Mouse (Mus musculus): ENCODE data around the gene Trim41. TPM values are rescaled to one million over a fixed set of nuclear protein-coding genes. Genes with fewer than 3 reads are reported as not detected.
"Not testable (repeated sequence)": the region's sequence is repeated elsewhere in the genome, so short reads cannot be mapped to it uniquely, and the experiment has no call there.

Trim41 gene
- polyA plus RNA-seq, 1 experiment from 2014 or later, result 7.2 TPM

DNA sequence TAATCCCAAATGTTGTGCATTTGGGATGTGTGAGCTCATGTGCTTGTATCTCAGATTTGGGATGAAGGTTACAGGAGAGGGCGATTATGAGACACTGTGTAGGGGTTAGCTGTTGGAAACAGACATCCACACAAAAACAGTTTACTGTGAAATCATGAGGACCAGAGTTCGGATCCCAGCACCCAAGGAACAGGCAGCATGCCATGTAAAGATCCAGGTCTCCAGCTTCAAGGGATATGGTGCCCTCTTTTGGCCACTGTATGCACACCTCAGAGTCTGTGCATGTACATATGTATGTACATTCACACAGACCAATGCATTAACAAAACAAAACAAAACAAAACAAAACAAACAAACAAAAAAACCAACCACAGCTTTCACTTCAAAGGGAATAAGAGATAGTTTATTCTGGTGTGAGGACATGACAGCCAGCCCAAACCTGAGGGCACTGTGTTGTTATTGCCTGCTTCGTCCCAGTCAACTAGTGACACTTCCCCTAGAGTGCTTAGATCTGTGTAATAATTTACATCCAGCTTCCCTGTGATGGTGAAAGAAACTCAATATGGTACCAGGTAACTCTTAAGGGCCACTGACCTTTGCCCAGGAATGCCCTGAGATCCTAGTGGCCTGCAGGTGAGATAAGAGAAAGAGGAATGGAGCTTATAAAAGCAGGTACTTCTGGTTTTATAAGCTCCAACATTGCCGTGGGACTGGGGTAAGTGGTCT is 34.3 kb upstream of the Trim41 start:
- no peak for ATAC-seq
- H3K36me3 ChIP-seq (ENCODE audit: control insufficient read depth, insufficient read depth), result no peaks in the 10 kb centered on the region
- no peak overlapping the region for H3K4me2 ChIP-seq (ENCODE audit: low read length)
- WGBS, result 84% methylated on average over 4 of the region's 4 CpGs
- no peak overlapping the region for H3K9ac ChIP-seq (replicated peaks; ENCODE audit: low read depth, low read length)
- no peak overlapping the region for H3K27ac ChIP-seq (ENCODE audit: low read length)
- H3K4me3 ChIP-seq (replicated peaks; ENCODE audit: low read length), result no peak overlapping the region
- no peaks in the 10 kb centered on the region; the same call in 1 of the 2 replicates for H3K27me3 ChIP-seq (replicated peaks; ENCODE audit: control insufficient read depth, insufficient read depth, low read length)
- H3K4me1 ChIP-seq (replicated peaks; ENCODE audit: control insufficient read depth, insufficient read depth, low read length), result peaks cover 23% of the 10 kb centered on the region
- H3K9me3 ChIP-seq (ENCODE audit: control insufficient read depth, low read length), result no peaks in the 10 kb centered on the region

DNA sequence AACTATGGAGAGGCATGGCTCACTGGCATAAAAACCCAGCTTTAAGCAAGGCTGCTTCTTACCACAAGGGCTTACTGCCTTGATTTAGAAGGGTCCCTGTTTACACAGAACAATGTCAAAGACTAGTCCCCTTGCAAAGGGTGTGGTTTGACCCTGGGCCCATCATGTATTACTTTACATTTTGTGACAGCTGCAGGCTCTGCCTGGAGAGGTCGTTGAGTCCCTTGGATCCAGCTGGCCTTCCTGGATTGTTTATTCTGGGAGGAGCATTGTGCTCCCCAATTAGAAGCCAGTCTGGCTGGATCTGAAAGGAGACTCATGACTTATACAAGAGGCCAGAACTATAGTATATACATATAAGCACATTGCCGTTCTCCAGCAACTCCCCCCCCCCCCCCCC is 33.1 kb upstream of the Trim41 start:
- WGBS, result 37% methylated on average over 2 of the region's 2 CpGs

DNA sequence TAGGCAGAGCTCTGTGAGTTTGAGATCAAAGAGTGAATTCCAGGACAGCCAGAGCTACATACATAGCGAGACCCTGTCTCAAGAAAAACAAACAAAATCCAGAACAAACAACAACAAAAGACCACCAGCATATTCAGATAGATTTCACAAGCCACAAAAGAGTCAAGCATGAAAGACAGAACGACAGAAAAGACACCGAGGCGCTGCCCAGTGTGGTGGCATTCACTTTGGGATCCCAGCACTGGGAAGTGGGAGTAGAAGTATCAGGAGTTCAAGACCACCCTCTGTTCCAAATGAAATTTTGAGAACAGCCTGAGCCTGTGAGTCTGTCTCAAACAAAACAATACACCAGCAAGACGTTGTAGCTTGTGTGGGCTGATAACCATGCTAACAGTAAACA is 29.7 kb upstream of the Trim41 start:
- Histone ChIP-seq H3K4me1 (replicated peaks; ENCODE audit: control insufficient read depth, insufficient read depth, low read length) (no peaks in the 10 kb centered on the region), H3K4me2 (ENCODE audit: low read length) (no peak overlapping the region), H3K27ac (ENCODE audit: low read length) (no peak overlapping the region), H3K4me3 (replicated peaks; ENCODE audit: low read length) (no peak overlapping the region), H3K9ac (replicated peaks; ENCODE audit: low read depth, low read length) (no peak overlapping the region), H3K27me3 (replicated peaks; ENCODE audit: control insufficient read depth, insufficient read depth, low read length) (no peaks in the 10 kb centered on the region; the same call in none of the 2 replicates), H3K36me3 (ENCODE audit: control insufficient read depth, insufficient read depth) (no peaks in the 10 kb centered on the region), H3K9me3 (ENCODE audit: control insufficient read depth, low read length) (no peaks in the 10 kb centered on the region)
- ATAC-seq, result no peak
- WGBS, result 59% methylated on average over 5 of the region's 5 CpGs

More for the DNA sequence above, 33.1 kb upstream of the Trim41 start:
- Histone ChIP-seq H3K4me1 (replicated peaks; ENCODE audit: control insufficient read depth, insufficient read depth, low read length) (peaks cover 23% of the 10 kb centered on the region), H3K36me3 (ENCODE audit: control insufficient read depth, insufficient read depth) (no peaks in the 10 kb centered on the region), H3K27me3 (replicated peaks; ENCODE audit: control insufficient read depth, insufficient read depth, low read length) (no peaks in the 10 kb centered on the region; the same call in 1 of the 2 replicates), H3K4me2 (ENCODE audit: low read length) (no peak overlapping the region), H3K4me3 (replicated peaks; ENCODE audit: low read length) (no peak overlapping the region), H3K9ac (replicated peaks; ENCODE audit: low read depth, low read length) (no peak overlapping the region), H3K9me3 (ENCODE audit: control insufficient read depth, low read length) (no peaks in the 10 kb centered on the region), H3K27ac (ENCODE audit: low read length) (no peak overlapping the region)
- no peak for ATAC-seq

DNA sequence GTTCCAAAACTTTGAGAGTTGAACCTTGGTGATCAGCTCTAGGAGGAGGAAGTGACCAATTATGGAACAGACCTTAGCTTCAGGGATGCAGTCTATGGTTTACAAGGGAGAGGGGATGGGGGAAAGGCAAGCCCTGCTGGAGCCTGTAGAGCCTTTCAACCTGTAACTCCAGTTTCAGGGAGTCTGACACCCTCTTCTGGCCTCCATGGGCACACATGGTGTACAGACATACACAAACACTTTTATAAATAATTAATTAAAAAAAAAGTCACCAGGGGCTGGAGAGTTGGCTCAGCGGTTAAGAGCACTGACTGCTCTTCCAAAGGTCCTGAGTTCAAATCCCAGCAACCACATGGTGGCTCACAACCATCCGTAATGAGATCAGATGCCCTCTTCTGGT is 29.2 kb upstream of the Trim41 start:
- H3K9me3 ChIP-seq (ENCODE audit: control insufficient read depth, low read length); ATAC-seq: not testable (repeated sequence)

DNA sequence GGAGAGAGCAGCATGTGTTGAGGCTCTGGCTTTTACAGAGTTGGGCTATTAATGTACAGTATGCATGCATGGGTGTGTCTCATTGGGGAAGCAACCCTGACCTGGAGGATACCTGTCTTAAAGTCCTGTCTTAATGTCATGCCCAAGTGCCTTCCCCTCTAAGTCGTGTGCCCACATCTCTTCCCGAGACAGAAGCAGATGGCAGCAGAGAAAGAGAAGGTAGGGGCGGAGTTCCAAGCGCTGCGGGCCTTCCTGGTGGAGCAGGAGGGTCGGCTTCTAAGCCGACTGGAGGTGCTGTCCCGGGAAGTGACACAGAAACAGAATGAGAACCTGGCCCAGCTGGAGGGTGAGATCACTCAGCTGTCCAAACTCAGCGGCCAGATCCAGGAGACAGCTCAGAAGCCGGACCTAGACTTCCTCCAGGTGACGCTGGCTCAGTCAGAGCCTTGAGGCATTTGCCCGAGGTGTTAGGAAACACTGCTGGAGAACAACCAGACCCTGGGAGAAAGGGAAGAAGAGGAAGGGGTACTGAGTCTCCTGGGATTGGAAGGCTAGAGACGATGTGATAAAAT is 28.2 kb upstream of the Trim41 start:
- Histone ChIP-seq H3K27me3 (replicated peaks; ENCODE audit: control insufficient read depth, insufficient read depth, low read length) (no peaks in the 10 kb centered on the region; the same call in none of the 2 replicates), H3K9me3 (ENCODE audit: control insufficient read depth, low read length) (no peaks in the 10 kb centered on the region), H3K4me3 (replicated peaks; ENCODE audit: low read length) (no peak overlapping the region), H3K36me3 (ENCODE audit: control insufficient read depth, insufficient read depth) (no peaks in the 10 kb centered on the region), H3K27ac (ENCODE audit: low read length) (no peak overlapping the region), H3K4me2 (ENCODE audit: low read length) (no peak overlapping the region), H3K9ac (replicated peaks; ENCODE audit: low read depth, low read length) (no peak overlapping the region), H3K4me1 (replicated peaks; ENCODE audit: control insufficient read depth, insufficient read depth, low read length) (no peaks in the 10 kb centered on the region)
- ATAC-seq, result no peak
- 35% methylated on average over 13 of the region's 13 CpGs for WGBS

More for the DNA sequence above, 29.2 kb upstream of the Trim41 start:
- H3K9ac ChIP-seq (replicated peaks; ENCODE audit: low read depth, low read length); H3K4me2 ChIP-seq (ENCODE audit: low read length); H3K27ac ChIP-seq (ENCODE audit: low read length); H3K36me3 ChIP-seq (ENCODE audit: control insufficient read depth, insufficient read depth); H3K4me1 ChIP-seq (replicated peaks; ENCODE audit: control insufficient read depth, insufficient read depth, low read length); H3K27me3 ChIP-seq (replicated peaks; ENCODE audit: control insufficient read depth, insufficient read depth, low read length); H3K4me3 ChIP-seq (replicated peaks; ENCODE audit: low read length): not testable (repeated sequence)
- WGBS, result 74% methylated on average over 2 of the region's 2 CpGs

DNA sequence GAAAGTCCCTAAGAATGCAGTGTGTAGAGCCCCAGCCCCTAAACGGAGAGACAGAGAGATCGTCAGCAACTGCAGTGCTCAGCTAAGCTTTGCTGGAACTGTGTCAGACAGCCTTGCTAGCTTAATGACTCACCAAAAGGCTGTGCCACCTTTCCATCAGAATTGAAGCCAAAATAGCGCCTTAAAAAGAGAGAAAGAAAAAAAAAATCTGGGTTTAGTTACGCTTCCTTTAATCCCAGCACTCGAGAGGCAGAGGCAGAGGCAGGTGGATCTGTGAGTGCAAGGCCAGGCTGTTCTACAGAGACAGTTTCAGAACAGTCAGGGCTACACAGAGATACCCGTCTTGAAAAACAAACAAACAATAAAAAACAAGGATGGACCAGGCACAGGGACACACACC is 27.2 kb upstream of the Trim41 start:
- Histone ChIP-seq H3K4me3 (replicated peaks; ENCODE audit: low read length) (no peak overlapping the region), H3K36me3 (ENCODE audit: control insufficient read depth, insufficient read depth) (no peaks in the 10 kb centered on the region), H3K9me3 (ENCODE audit: control insufficient read depth, low read length) (no peaks in the 10 kb centered on the region), H3K4me1 (replicated peaks; ENCODE audit: control insufficient read depth, insufficient read depth, low read length) (no peaks in the 10 kb centered on the region), H3K4me2 (ENCODE audit: low read length) (no peak overlapping the region), H3K9ac (replicated peaks; ENCODE audit: low read depth, low read length) (no peak overlapping the region), H3K27me3 (replicated peaks; ENCODE audit: control insufficient read depth, insufficient read depth, low read length) (no peaks in the 10 kb centered on the region; the same call in none of the 2 replicates), H3K27ac (ENCODE audit: low read length) (no peak overlapping the region)
- WGBS, result 52% methylated on average over 6 of the region's 6 CpGs
- ATAC-seq, result no peak

DNA sequence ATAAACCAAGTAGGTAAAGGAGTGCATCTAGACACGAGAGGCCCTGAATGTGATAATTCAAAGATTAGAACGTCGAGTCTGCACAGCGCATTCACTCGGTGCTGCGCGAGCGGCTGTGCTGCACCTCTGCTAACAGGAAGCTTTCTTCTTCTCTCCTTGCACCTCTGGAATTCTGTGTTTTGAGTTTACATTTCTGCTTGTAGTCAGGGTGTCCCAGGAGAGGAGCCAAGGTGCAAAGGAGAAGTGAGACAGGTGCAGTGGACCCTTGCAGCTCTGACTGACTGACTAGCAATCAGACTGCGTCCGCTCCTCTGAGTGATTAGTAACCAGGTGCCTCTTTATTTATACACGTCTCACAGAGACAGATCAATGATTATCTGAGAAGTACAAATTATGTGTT is 26.0 kb upstream of the Trim41 start:
- Histone ChIP-seq H3K9me3 (ENCODE audit: control insufficient read depth, low read length) (no peaks in the 10 kb centered on the region), H3K27ac (ENCODE audit: low read length) (no peak overlapping the region), H3K4me3 (replicated peaks; ENCODE audit: low read length) (no peak overlapping the region), H3K36me3 (ENCODE audit: control insufficient read depth, insufficient read depth) (no peaks in the 10 kb centered on the region), H3K27me3 (replicated peaks; ENCODE audit: control insufficient read depth, insufficient read depth, low read length) (no peaks in the 10 kb centered on the region; the same call in 1 of the 2 replicates), H3K4me1 (replicated peaks; ENCODE audit: control insufficient read depth, insufficient read depth, low read length) (peaks cover 6% of the 10 kb centered on the region), H3K9ac (replicated peaks; ENCODE audit: low read depth, low read length) (no peak overlapping the region), H3K4me2 (ENCODE audit: low read length) (no peak overlapping the region)
- ATAC-seq, result no peak
- 82% methylated on average over 11 of the region's 11 CpGs for WGBS

DNA sequence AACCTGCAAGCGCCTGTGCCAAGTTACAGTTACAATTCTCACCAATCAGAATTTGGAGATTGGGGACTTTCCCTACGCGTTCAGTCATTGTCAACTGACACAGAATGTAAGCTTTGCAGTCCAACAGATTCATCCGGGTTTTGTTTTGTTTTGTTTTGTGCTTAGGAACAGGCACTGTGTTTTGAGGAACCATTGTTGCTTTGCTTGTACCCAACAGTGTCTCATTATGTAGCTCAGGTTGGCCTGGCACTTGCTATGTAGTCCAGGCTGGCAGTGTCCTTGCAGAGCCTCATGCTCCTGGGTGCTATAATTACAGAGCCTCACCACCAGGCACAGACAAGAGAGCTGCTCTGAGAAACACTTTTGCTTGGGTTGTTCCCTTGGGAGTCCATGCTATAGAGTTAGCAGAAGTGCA is 25.2 kb upstream of the Trim41 start:
- WGBS, result 84% methylated on average over 4 of the region's 4 CpGs
- no peak overlapping the region for H3K4me2 ChIP-seq (ENCODE audit: low read length)
- no peak overlapping the region for H3K9ac ChIP-seq (replicated peaks; ENCODE audit: low read depth, low read length)
- no peak overlapping the region for H3K4me3 ChIP-seq (replicated peaks; ENCODE audit: low read length)
- H3K27ac ChIP-seq (ENCODE audit: low read length), result no peak overlapping the region
- no peak for ATAC-seq
- H3K4me1 ChIP-seq (replicated peaks; ENCODE audit: control insufficient read depth, insufficient read depth, low read length), result peaks cover 6% of the 10 kb centered on the region
- no peaks in the 10 kb centered on the region; the same call in 1 of the 2 replicates for H3K27me3 ChIP-seq (replicated peaks; ENCODE audit: control insufficient read depth, insufficient read depth, low read length)
- H3K36me3 ChIP-seq (ENCODE audit: control insufficient read depth, insufficient read depth), result no peaks in the 10 kb centered on the region
- no peaks in the 10 kb centered on the region for H3K9me3 ChIP-seq (ENCODE audit: control insufficient read depth, low read length)

DNA sequence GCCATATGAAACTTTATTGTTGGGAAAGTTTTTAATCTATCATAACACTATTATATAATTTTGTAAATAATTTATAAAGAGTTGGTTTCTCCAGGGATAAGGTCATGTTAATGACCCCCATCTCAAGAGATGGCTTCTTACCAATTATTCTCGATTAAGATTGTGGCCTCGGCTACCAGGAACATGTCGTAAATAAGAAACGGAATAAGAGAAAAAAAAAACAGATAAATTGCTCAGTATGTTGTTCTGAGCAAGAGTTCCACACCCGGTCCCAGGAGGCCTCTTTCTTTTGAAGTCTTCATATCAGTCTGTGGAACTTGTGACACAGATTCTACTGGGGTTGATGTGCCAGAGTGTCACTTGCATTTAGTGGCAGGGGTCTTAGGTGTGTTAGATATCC is 24.1 kb upstream of the Trim41 start:
- no peak for ATAC-seq
- 90% methylated on average over 5 of the region's 5 CpGs for WGBS
- peaks cover 10% of the 10 kb centered on the region for H3K4me1 ChIP-seq (replicated peaks; ENCODE audit: control insufficient read depth, insufficient read depth, low read length)
- no peak overlapping the region for H3K9ac ChIP-seq (replicated peaks; ENCODE audit: low read depth, low read length)
- no peak overlapping the region for H3K27ac ChIP-seq (ENCODE audit: low read length)
- H3K36me3 ChIP-seq (ENCODE audit: control insufficient read depth, insufficient read depth), result no peaks in the 10 kb centered on the region
- H3K27me3 ChIP-seq (replicated peaks; ENCODE audit: control insufficient read depth, insufficient read depth, low read length), result no peaks in the 10 kb centered on the region; the same call in 1 of the 2 replicates
- H3K9me3 ChIP-seq (ENCODE audit: control insufficient read depth, low read length), result no peaks in the 10 kb centered on the region
- H3K4me2 ChIP-seq (ENCODE audit: low read length), result no peak overlapping the region
- H3K4me3 ChIP-seq (replicated peaks; ENCODE audit: low read length), result no peak overlapping the region

Data from forebrain, embryonic 16.5 days (tissue).